Mouse (Mus musculus): ENCODE measurements around the gene Txndc11.

DNA sequence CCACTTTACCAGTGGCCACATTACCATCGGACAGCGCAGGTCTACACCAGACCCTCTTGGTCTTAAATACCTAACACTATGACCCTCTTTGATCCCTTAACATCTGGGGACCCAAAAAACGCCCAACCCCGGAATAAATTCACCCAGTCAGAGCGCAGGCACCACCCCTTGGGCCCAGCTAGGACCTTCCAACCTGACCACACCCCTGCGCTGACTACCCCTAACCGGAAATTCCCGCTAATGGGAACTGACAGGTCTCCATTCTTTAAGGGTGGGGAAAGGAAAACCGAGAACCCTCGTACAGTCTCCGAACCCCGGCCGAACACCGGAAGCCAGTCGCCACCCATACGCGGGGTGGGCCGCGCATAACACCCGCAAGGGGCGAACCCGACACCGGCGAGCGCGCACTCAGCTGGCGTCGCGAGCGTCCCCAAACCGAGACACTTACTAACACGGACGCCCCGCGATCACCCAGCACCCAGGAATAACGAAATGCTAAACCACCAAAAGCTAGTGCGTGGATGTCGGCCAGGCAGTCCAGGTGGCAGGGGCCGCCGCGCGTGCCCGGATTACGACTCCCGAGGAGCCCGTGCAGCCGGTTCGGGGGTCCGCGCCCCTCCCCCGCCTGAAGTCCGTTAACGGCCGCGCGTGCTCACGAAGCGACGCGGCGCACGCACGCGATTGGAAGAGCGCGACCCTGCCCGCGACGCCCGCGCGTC is 41.2 kb upstream of the Txndc11 start:
- TF ChIP-seq CTCF (IDR thresholded peaks at IDR 0.05; ENCODE audit: extremely low read depth, insufficient read depth, insufficient read length, insufficient replicate concordance), result no peak
- TF ChIP-seq POLR2A (IDR thresholded peaks at IDR 0.05; ENCODE audit: low read depth, low read length), result no peak
